Mouse (Mus musculus) heart, postnatal 14 days (tissue): ENCODE data around the gene Ptgir. TPM values are rescaled to one million over a fixed set of nuclear protein-coding genes. Genes with fewer than 3 reads are reported as not detected.

ENCODE experiments used
- DNase-seq, 2 experiments: peaks; one replicate each; pipeline ENCODE4 v3.0.0; 2021 to 2022
- intact Hi-C: fragments of 180-260 bp; cut with DNase I; formaldehyde crosslinking; loops from one replicate; pipeline ENCODE4 v1.15.1; 2025
- long read RNA-seq, 2 experiments: library from polyadenylated mRNA; stranded (forward); transcript quantifications; one replicate each; pipeline ENCODE4 v2.0.0; 2021
- total RNA-seq, 2 experiments: library from RNA; stranded (reverse); gene quantifications; 2 replicates each; pipeline ENCODE4 v1.2.3; 2021

The Ptgir gene
- 1 to 10 TPM; 1.4 to 1.6 TPM for total RNA-seq
- long read RNA-seq, experiment 1, partial matches to known transcripts: 0 of 1 reads
- long read RNA-seq, experiment 1, other reads (novel, unspliced or antisense): 0 of 1 reads
- long read RNA-seq, experiment 2, partial matches to known transcripts: 0 of 1 reads
- long read RNA-seq, experiment 2, other reads (novel, unspliced or antisense): 0 of 1 reads

DNA sequence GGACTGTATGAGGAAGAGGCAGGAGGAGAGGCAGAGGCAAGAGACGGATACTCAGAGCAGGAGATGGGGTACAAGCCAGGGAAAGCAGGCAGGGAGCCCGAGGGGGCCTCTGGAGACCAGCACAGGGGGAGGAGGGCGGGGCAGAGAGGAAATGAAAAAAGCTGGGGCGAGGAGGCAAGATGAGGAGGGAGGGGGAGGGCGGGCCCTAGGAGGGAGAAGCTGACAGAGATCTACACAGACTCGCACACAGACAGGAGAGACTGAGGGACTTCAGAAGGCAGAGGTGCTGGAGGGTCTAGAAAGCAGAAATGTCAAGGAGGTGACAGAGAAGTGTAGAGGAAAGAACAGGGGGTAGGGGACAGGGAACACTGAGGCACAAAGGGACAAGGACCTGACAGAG is at the start of gene Ptgir:
TSS of gene Ptgir (plus strand) at position 210 of the 400 bp plus-strand sequence.
- intact Hi-C loops: loop anchor here (5.0 kb wide), 1 partner anchor 164 kb away; no protein-coding TSS in a partner anchor
- DNase-seq: peak; percentile 76 to 80

DNA sequence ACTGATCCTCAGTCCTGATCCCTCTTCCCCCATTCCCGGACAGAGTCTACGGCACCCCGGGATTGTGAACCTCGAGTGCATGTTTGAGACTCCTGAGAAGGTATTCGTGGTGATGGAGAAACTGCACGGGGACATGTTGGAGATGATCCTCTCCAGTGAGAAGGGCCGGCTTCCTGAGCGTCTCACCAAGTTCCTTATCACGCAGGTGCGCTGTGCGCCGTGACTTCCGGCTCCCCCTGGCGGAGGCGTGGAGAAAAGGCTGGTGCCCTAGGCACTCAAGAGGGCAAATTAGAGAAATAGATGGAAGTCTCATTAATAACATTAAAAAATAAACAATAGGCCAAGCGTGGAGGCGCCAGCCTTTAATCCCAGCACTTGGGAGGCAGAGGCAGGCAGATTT is 48.0 kb upstream of the Ptgir start:
- peak in 1 of 2 experiments; percentile 61 for DNase-seq
- intact Hi-C loops: no loop called here

DNA sequence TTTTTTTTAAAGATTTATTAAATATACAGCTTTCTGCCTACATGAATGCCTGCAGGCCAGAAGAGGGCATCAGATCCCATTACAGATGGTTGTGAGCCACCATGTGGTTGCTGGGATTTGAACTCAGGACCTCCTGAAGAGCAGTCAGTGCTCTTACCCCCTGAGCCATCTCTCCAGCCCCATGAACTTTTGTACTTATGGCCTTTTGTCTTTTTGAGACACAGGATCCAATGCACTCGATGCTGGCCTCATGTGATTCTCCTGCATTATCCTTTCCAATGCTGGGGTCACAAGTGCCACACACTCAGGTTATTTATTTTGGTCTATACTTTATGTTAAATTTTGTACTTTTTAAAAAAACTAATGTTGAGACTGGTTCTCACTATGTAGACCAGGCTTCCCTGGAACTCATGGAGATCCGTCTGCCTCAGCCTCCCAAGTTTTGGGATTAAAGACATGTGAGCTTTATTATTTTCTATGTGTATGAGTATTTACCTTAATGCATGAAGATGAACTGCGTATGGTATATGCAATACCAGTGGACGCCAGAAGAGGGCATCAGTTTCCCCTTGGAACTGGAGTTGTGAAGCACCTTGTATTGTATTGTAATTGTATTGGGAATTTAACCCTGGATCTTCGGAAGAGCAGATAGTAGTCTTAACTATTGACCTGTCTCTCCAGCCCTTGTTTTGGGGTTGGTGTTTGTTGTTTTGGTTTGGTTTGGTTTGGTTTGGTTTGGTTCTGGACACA is 46.2 kb upstream of the Ptgir start:
- DNase-seq: peak; percentile 56 to 67
- intact Hi-C loops: loop anchor here (1.0 kb wide), 1 partner anchor 31 kb away; the partner anchor contains the start of gene Gng8

DNA sequence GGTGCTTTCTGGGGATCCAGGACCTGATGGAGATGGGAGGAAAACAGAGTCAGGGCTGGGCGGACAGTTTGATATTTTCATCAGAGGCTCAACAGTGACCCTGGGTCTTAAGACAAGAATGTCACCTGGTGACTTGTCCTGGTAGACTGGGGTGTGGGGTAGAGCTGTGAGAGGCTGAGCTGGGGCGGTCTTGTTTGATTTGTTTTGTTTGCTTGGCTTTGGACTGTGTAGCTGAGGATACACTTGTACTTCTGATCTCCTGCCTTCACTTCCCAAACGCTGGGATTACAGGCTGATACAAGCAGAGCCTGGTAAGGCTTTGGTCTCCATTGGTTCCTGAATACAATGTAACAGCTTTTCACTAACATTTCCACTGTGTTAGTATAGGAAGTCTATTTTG is 38.8 kb upstream of the Ptgir start:
- no peak for DNase-seq
- intact Hi-C loops: no loop called here

DNA sequence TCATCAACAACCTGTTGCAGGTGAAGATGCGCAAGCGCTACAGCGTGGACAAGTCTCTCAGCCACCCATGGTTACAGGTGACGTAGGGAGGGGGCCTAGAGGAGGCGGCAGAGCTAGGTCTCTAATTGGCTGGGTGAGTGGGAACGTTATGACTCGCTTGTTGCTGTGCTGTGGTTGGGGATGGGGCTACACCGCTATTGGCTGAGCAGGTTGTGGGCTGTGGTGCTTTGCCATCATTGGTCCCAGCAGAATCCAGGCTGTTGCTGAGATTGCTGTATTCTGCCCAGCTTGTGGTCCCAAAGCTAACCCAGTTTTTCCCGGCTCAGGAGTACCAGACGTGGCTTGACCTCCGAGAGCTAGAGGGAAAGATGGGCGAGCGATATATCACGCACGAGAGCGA is 36.8 kb upstream of the Ptgir start:
- DNase-seq: no peak
- intact Hi-C loops: no loop called here

DNA sequence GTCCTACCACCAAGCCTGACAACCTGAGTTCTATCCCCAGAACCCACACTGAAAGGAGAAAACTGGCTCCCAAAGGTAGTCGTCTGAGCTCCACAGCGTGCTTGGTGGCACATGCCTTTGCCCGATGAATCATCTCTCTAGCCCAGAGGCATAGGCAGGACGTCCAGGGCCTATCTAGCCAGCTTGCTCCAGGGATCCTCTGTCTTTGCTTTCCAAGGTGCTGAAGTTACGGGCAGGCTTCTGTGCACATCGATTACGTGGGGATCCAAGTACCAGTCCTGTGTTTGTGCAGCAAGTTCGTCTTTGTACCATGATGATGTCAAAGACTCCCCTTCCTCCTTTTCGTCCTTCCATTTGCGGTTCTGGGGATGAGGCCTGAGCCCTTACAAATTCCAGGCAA is 34.7 kb upstream of the Ptgir start:
- DNase-seq: no peak
- intact Hi-C loops: no loop called here

DNA sequence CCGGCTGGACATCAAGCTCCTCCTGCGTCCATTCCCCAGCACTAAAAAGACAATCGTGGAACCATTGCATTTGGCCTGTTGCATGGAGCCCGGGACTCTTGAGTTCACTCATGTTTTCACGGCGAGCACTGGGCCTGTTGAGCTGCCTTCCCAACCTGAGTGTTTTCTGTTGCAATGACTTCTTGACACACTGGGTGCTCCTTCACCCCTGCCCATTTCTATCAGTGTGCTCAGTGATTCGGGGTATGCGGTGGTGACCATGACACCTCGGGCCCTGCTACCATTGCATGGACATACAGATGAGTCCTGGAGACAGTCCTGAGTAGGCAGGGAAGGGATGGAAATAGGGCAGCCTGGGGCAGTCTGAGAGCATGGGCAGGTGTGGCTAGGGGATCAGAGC is 33.8 kb upstream of the Ptgir start:
- no peak for DNase-seq
- intact Hi-C loops: no loop called here

DNA sequence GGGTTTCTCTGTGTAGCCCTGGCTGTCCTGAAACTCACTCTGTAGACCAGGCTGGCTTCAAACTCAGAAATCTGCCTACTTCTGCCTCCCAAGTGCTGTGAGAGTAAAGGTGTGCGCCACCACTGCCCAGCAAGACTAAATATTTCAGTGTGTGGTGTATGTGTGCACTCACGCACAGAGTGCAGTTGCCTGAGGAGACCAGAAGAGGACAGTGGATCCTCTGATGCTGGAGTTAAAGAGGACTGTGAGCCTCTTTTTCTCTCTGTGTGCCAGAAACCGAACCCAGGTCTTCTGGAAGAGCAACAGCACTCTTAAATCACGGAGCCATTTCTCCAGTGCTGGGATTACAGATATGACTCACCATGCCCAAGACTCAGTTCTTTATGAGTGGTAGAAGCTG is 32.9 kb upstream of the Ptgir start:
- DNase-seq: no peak
- intact Hi-C loops: no loop called here

DNA sequence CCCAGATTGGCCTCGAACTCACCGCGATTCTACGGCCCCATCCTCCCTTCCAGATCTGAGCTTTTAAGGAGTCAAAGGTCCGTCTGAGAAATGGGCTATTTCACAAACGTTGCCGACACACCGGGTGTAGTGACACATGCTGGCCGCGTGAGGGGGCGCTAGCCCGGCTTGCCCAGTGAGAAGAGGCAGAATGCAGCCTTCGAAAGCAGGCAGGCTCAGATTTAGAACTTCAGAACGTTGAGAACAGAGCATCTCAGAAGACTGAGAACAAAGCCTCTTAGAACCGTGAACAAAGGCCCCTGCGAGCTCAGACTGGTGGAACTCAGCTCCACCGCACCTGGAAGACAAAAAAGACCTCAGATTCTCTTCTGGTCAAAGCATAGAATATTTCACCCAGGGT is 32.1 kb upstream of the Ptgir start:
- DNase-seq: peak; percentile 85 to 88
- intact Hi-C loops: no loop called here

DNA sequence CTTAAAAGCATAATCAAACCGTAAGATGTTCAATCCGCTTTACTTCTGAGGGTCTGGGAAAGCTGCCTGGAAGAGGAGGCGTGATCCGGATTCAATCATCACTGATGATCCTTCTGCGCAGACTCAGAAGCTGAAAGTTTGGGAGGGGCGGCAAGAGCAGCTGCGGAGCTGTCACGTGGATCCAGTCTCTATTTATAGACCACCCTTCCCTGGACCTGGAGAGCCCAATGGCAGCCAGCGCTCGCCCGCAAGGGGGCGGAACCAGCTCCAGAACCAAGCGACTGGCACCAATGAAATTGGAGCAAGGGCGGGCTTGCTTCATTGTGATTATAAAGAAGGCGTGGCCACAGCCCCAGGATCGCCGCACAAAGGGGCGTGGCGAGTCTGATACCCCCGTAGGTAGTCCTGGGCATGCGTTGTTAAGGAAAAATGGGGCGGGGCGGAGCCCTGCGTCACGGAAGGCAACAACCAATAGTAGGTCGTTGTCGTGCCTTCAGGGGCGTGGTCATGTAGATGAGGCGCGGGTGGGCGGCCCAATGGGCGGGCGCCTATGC is 31.5 kb upstream of the Ptgir start:
- intact Hi-C loops: loop anchor here (5.0 kb wide), 1 partner anchor 37 kb away; no protein-coding TSS in a partner anchor
- peak; percentile 98 to 99 for DNase-seq

DNA sequence AGATGAGACGGTGACA is 31.2 kb upstream of the Ptgir start, which contains the start of gene Dact3:
TSS of gene Dact3 (plus strand) at position 8 of the 16 bp plus-strand sequence.
- DNase-seq: no peak
- intact Hi-C loops: loop anchor here (5.0 kb wide), 1 partner anchor 37 kb away; no protein-coding TSS in a partner anchor

DNA sequence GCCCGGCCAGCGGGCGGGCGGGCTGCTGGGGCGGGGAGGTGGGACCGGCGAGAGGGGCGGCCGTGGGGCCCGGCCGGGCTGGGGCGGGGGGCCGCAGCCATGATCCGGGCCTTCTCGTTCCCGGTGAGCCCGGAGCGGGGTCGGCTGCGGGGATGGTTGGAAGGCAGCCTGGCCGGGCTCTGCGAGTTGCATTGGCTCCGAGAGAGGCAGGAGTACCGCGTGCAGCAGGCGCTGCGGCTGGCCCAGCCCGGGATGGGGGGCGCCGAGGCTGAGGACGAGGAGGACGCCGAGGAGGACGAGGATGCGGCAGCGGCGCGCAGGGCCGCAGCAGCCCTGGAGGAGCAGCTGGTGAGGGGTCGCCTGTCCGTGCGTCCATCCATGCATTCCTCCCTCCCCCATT is 31.0 kb upstream of the Ptgir start:
- intact Hi-C loops: loop anchor here (5.0 kb wide), 1 partner anchor 37 kb away; no protein-coding TSS in a partner anchor

DNA sequence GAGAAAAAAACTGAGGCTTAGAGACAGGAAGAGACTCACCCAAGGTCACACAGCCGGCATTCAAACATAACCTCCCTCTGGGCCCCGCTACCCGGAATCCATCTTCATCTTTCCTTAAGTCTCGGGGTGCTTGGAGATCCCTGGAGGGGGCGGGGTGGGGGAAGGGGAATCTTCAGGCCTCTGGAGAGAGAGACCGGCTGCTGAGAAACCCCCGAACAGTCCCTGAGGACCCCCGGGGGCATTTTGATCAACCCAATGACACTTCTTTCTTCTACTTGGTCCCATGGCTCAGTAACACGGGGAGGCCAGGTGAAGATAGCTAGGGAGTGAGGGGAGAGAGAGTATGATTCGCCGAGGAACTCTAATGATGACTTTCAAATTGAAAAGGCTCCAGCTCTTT is 30.3 kb upstream of the Ptgir start:
- intact Hi-C loops: loop anchor here (2.0 to 5.0 kb wide), 2 partner anchors 15 to 36 kb away; partner anchors contain the start of gene Gng8
- DNase-seq: no peak

More for the DNA sequence above, 31.0 kb upstream of the Ptgir start:
- DNase-seq: no peak

DNA sequence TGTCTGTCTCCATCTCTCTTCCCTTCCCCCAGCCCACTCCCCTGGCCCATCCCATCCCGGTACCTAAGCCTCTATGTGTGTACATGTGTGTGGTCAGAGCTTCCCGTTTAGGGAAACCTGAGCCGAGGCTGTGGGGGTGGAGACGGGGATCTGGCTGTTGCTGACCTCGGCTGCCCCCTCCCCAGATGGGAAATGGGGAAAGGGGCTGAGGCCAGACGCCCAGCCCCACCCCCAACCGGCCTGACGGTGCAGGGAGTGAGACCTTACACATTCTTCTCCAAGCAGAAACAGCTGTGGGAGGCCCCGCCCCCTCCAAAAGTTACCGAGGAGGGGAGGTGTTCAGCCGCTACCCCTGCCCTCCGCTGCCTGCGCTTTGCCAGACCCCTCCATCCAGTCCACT is 29.7 kb upstream of the Ptgir start:
- DNase-seq: peak in 1 of 2 experiments; percentile 49
- intact Hi-C loops: loop anchor here (2.0 to 5.0 kb wide), 2 partner anchors 14 to 36 kb away; partner anchors contain the start of gene Gng8

DNA sequence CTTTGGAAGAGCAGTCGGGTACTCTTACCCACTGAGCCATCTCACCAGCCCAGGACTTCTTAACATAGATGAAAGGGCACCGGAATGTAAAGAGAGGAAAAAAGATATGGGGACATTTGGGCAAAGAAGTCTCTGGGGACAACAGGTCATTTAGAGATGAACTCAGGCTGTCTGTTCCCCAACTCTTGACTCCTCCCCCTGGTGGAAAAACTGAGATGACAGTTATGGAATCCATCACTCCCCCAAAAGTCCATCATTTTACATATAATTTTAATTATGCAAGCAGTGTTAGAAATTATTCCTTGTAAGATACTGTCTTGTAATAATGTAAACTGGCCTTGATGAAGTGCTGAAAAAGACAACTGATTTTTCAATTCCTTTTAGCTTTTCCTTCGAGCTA is 28.6 kb upstream of the Ptgir start:
- DNase-seq: no peak
- intact Hi-C loops: loop anchor here (2.0 to 5.0 kb wide), 2 partner anchors 13 to 35 kb away; partner anchors contain the start of gene Gng8

DNA sequence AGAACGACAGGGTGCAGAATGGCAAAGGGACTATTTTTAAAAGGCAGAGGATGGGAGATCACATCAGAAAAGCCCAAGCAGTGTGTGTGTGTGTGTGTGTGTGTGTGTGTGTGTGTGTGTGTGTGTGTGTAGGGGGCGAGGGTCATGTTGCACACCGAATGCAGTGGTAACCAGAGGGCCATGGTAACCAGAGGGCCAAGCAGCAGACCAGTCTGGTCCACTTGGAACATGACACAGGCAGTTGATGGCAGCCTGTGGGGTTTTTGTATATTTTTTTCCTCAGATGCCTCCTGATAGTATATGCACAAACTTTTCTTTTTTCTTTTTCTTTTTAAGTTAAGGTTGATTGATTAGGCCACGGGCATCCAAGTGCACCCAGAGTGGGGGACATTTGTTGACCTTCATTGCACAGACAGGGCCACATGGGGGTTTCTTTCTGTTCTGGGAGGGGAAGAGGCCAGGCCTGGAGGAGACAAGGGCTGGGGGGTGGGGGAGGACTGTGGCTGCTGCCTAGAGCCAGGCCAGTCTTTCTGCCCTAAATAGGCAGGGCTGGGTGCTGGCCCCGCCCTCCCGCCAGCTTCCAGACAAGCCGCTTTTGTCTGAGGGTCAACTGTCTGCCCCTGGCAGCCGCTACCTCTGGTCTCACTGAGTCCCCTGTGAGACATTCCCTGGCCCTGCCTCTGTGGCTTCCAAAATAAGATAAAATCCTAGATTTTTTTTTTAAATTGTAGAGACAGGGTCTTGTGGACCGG is 26.3 kb upstream of the Ptgir start:
- intact Hi-C loops: loop anchor here (5.0 kb wide), 1 partner anchor 32 kb away; no protein-coding TSS in a partner anchor
- DNase-seq: peak; percentile 64 to 75

DNA sequence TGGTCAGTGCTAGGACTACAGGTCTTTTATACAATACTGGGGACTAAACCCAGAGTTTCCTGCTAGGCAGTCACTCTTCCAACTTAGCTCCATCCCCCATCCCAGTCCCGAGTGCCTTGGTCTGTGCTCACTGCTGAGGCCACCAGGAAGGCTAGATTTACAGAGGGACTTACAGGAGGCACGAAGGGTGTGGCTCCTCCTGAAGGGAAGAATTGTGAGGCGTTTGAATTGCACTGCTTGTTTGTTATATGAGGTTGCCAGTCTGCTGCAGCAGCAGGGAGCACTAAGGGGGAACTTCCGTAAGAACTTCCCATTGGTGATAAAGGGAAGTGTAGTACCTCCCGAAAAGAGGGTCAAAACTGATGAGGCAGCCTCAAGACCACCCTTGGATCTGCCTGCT is 25.7 kb upstream of the Ptgir start:
- intact Hi-C loops: no loop called here
- DNase-seq: no peak

DNA sequence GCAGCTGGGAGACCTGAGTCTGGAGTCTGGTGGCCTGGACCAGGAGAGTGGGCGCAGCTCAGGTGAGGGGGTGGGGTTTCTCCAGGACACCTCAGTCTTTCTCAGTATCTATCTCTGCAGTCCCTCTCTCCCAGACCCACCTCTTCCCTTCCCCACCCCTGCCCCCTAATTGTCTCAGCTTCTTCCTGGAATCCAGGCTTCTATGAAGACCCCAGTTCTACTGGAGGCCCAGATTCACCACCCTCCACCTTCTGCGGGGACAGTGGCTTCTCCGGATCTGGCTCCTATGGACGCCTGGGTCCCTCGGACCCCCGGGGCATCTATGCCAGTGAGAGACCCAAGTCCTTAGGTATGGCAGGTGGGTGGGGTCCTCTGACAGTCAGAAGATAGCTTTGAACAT is 23.1 kb upstream of the Ptgir start:
- DNase-seq: no peak
- intact Hi-C loops: no loop called here

DNA sequence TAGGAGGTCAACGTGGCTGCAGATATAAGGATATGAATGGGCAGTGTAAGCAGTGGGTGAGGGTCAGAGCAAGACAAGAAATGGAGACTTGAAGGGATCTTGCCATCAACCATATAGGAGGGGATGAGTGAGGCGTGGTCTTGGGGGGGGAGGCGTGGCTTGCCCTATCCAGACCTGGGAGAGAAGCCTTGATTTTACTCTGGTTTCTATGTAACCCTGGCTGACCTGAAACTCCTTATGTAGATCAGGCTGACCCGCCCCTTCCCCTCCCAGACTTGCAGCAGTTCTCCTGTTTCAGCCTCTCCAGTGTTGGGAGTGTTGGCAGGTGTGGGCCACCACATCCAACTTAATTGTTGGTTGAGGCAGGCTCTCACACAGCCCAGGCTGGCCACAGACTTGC is 22.0 kb upstream of the Ptgir start:
- DNase-seq: no peak
- intact Hi-C loops: no loop called here

DNA sequence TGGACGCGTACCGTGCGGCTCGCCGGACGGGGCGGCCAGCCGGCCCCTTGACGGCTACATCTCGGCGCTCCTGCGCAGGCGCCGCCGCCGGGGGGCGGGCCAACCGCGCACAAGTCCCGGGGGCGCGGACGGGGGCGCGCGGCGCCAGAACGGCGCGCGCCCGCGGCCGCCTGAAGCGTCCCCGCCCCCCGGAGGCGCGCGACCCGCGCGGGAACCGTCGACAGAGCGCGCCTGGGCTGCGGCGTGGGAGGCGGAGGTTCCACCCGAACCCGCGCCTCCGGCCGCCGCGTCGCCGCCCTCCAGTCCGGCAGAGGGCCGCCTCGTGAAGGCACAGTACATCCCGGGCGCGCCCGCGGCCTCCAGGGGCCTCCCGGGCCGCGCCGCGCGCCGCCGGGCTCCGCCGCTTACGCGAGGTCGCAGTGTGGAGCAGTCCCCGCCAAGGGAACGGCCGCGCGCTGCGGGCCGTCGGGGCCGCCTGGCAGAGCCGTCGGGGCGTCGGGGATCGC is 21.0 kb upstream of the Ptgir start:
- intact Hi-C loops: no loop called here
- DNase-seq: no peak

DNA sequence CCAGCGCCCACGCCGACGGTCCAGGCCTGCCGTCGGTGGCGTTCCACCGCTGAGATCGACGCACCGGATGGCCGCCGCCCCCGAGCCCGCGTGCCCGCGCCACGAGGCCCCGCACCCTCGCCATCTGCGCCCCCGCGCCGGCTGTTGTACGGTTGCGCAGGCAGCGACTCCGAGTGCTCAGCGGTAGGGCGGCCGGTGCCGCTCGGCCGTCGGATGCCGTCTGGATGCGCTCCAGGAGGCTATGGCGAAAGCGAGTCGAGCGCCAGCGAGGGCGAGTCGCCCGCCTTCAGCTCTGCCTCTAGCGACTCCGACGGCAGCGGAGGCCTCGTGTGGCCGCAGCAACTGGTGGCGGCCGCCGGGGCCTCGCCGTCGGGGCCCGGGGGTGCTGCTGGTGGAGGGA is 20.4 kb upstream of the Ptgir start:
- no peak for DNase-seq
- intact Hi-C loops: no loop called here
